Mouse (Mus musculus) ES-E14 (cell line): ENCODE results near the gene Rnf145.

Experiments
- CHD2 ChIP-seq: IDR thresholded peaks from 2 replicates; pipeline ENCODE4 v1.6.1; 2014; ENCODE audit warnings: mild to moderate bottlenecking, low read depth, low read length, inconsistent platforms
- HCFC1 ChIP-seq: IDR thresholded peaks from 2 replicates; pipeline ENCODE4 v1.6.1; 2012; ENCODE audit warnings: low read length, inconsistent platforms, borderline replicate concordance; ENCODE audit not compliant: insufficient read depth
- MAFK ChIP-seq: IDR thresholded peaks from 2 replicates; pipeline ENCODE4 v1.6.1; 2014; ENCODE audit warnings: mild to moderate bottlenecking, low read depth, low read length, inconsistent platforms; ENCODE audit not compliant: insufficient read depth
- ZC3H11A ChIP-seq: IDR thresholded peaks from 2 replicates; pipeline ENCODE4 v1.6.1; 2012; ENCODE audit warnings: low read depth, mild to moderate bottlenecking, inconsistent platforms, low read length, borderline replicate concordance

DNA sequence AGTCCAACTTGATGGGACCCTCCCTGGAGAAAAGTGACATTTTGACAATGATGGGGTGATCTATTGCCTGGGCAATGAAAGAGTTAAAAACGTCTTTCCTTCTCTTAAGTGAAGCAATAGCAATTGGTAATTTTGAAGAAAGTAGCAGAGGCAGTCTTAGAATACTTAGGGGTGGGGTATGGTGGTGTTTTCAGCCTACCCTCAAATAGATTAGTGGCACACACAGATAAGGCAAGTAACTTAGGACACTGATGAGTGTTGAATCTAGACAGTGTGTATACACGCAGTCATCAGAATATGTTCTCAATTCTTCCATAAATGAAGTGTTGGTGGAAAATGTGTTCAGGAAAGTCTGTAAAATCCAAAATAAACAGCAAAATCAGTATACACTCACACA lies 5.7 kb upstream of the Rnf145 start:
- no peak for TF ChIP-seq CHD2
- no peak for TF ChIP-seq ZC3H11A
- TF ChIP-seq MAFK = no peak
- TF ChIP-seq HCFC1 = no peak
